In the genomic region with DNA sequence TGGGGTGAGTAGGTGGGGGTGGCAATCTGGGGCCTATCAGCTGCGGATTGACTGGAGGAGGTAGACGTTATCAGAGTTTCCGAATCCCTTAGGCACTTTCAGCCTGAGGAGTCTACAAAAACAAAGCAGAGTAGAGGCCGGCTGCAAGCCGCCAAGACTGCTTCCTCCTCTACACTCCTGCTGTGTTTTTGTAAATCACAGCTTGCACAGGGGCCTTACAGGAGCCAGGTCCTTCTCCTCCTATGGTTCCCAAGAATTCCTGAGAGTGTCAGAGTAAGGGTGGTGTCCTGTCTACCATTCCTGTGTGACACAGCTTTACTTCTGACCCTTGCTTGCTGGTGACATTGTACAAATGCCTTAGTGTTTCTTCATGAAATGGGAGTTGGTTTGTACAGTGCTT, we compare ENCODE assay signal across 26 mouse cellular contexts. TPM values are rescaled to one million over a fixed set of nuclear protein-coding genes. Genes with fewer than 3 reads are reported as not detected.
DNase-seq lines count a peak whose midpoint lies in the region; ATAC-seq and TF ChIP-seq lines count a peak whose summit lies in the region.
"Had no signal": no experiment of that assay in that cellular context is flagged by ENCODE, and none has a peak within 500 bp of the region (broad histone marks: within the 10 kb centered on the region; RNA-seq: fewer than 3 reads in every experiment).

No protein-coding gene starts in this region.

- H3K4me3 ChIP-seq in ES-E14 (ENCODE audit: insufficient read depth in 1 of 2, low read depth in 1 of 2, low read length in 2 of 2, poor library complexity in 1 of 2, severe bottlenecking in 1 of 2): no peak overlapping the region
- H3K4me3 ChIP-seq in midbrain, postnatal 0 days (ENCODE audit: low read depth, low read length): no peak overlapping the region
- H3K4me3 ChIP-seq: embryonic facial prominence, embryonic 10.5 days; embryonic facial prominence, embryonic 12.5 days; forebrain, embryonic 13.5 days; forebrain, embryonic 15.5 days had no signal

- no peaks in the 10 kb centered on the region for H3K9me3 ChIP-seq in ES-E14 (ENCODE audit: control insufficient read depth, insufficient read depth, low read depth, low read length)
- no peaks in the 10 kb centered on the region for H3K9me3 ChIP-seq in midbrain, postnatal 0 days (ENCODE audit: low read length)

- no peak for TF ChIP-seq CTCF in midbrain, postnatal 0 days (IDR thresholded peaks at IDR 0.05)

- peaks cover 0 to 3% of the 10 kb centered on the region in 2 experiments; a peak in 1 of 4 replicates for H3K4me1 ChIP-seq in ES-E14 (ENCODE audit: control insufficient read depth in 2 of 2, insufficient read depth in 2 of 2, low read length in 2 of 2, poor library complexity in 1 of 2)
- H3K4me1 ChIP-seq in midbrain, postnatal 0 days (ENCODE audit: insufficient read depth, low read length): no peaks in the 10 kb centered on the region
- H3K4me1 ChIP-seq: embryonic facial prominence, embryonic 12.5 days; forebrain, embryonic 13.5 days; forebrain, embryonic 15.5 days had no signal

- ATAC-seq in midbrain, postnatal 0 days (ENCODE audit: low FRiP score): no peak
- ATAC-seq: CD4-positive, CD25-positive, alpha-beta regulatory T cell, adult 4 months; forebrain, embryonic 13.5 days; forebrain, embryonic 15.5 days; forebrain, postnatal 0 days had no signal

- H3K27ac ChIP-seq in ES-E14 (ENCODE audit: insufficient read depth, low read depth, low read length, poor library complexity, severe bottlenecking): peak overlapping the region; percentile 46; the same call in 1 of the 2 replicates
- H3K27ac ChIP-seq in midbrain, postnatal 0 days (ENCODE audit: low read depth, low read length): no peak overlapping the region
- H3K27ac ChIP-seq: embryonic facial prominence, embryonic 10.5 days; embryonic facial prominence, embryonic 12.5 days; forebrain, embryonic 13.5 days; forebrain, embryonic 15.5 days had no signal

- no peaks in the 10 kb centered on the region for H3K27me3 ChIP-seq in midbrain, postnatal 0 days (ENCODE audit: insufficient read depth, low read length)
- H3K27me3 ChIP-seq: embryonic facial prominence, embryonic 12.5 days; forebrain, embryonic 13.5 days; forebrain, embryonic 15.5 days had no signal

- in situ Hi-C loops in ES-E14 (cut with MboI; ENCODE audit: low sequenced_read_pairs in 2 of 2, unreplicated experiment in 2 of 2): no loop called here

- WGBS in midbrain, postnatal 0 days: 36% methylated on average over 5 of the region's 5 CpGs

- intact Hi-C loops in heart, postnatal 10 days (cut with DNase I): no loop called here

- H3K9ac ChIP-seq in ES-E14 (ENCODE audit: insufficient read depth, low read depth, low read length, poor library complexity, severe bottlenecking): no peak overlapping the region
- H3K9ac ChIP-seq in midbrain, postnatal 0 days (replicated peaks; ENCODE audit: low read length, poor library complexity, severe bottlenecking): no peak overlapping the region
- H3K9ac ChIP-seq: embryonic facial prominence, embryonic 12.5 days; forebrain, embryonic 13.5 days; forebrain, embryonic 15.5 days; forebrain, postnatal 0 days had no signal

- no peaks in the 10 kb centered on the region for H3K36me3 ChIP-seq in ES-E14 (ENCODE audit: control insufficient read depth, insufficient read depth, low read length, poor library complexity, severe bottlenecking)
- no peaks in the 10 kb centered on the region for H3K36me3 ChIP-seq in midbrain, postnatal 0 days (ENCODE audit: insufficient read depth, low read length)
- H3K36me3 ChIP-seq: embryonic facial prominence, embryonic 10.5 days; embryonic facial prominence, embryonic 12.5 days; forebrain, embryonic 15.5 days had no signal

- peak; percentile 57 for DNase-seq in heart, adult 11 months
- DNase-seq in heart, postnatal 10 days: no peak
- DNase-seq in ES-E14 (ENCODE audit: low read depth, low spot score): no peak
- peak; percentile 67 for DNase-seq in ZHBTc4 (ENCODE audit: low read depth, low spot score)
- no peak for DNase-seq in midbrain, postnatal 0 days (ENCODE audit: low spot score)
- no peak for DNase-seq in left cerebral cortex, adult 9 months (ENCODE audit: low spot score in 2 of 2)
- DNase-seq: adrenal gland, adult 2 months; adrenal gland, postnatal 10 days; adrenal gland, postnatal 25 days; B cell, adult 2 months; cerebellum, adult 11 months; cerebellum, adult 2 months; cerebellum, adult 9-10 months; cerebellum, postnatal 10 days; cerebellum, postnatal 25 days; forebrain, postnatal 0 days had no signal

- H3K4me2 ChIP-seq in midbrain, postnatal 0 days (ENCODE audit: low read depth, low read length, poor library complexity, severe bottlenecking): no peak overlapping the region
- H3K4me2 ChIP-seq: embryonic facial prominence, embryonic 12.5 days; forebrain, embryonic 13.5 days; forebrain, embryonic 15.5 days had no signal

TF ChIP-seq in ES-E14, 5 proteins besides CTCF, POLR2A, EP300 and RAD21:
- TF ChIP-seq MAFK (IDR thresholded peaks at IDR 0.05; ENCODE audit: insufficient read depth, low read depth, low read length): no peak
- no peak for TF ChIP-seq ZNF384 (IDR thresholded peaks at IDR 0.05; ENCODE audit: low read depth, low read length)
- no peak for TF ChIP-seq ZC3H11A (IDR thresholded peaks at IDR 0.05; ENCODE audit: borderline replicate concordance, low read depth, low read length)
- no peak for TF ChIP-seq HCFC1 (IDR thresholded peaks at IDR 0.05; ENCODE audit: borderline replicate concordance, insufficient read depth, low read length)
- TF ChIP-seq CHD2 (IDR thresholded peaks at IDR 0.05; ENCODE audit: low read depth, low read length): no peak

RNA-seq across cellular contexts. Expression of gene Cyp2b10, which starts 32.6 kb away (rescaled TPM):
- total RNA-seq in heart, postnatal 10 days (2021): 1 to 10 TPM in 1 of 2 experiments, under 1 TPM in 1; 0.30 to 1.3 TPM
- total RNA-seq in ES-E14 (2012; rRNA removed): not detected in 2 replicates
- not detected in 2 replicates for total RNA-seq in midbrain, postnatal 0 days (2014; rRNA removed)
- not detected in 2 replicates for polyA plus RNA-seq in midbrain, postnatal 0 days (2015; fragmentation: Nextera tagmentation; extraction: Ambion mirVana)
- total RNA-seq: CH12.LX; forebrain, postnatal 0 days; MEL had no signal
- polyA plus RNA-seq: brain, embryonic 14.5 days; CD4-positive, CD25-positive, alpha-beta regulatory T cell, adult 4 months; cerebellum, adult 2 months; embryonic facial prominence, embryonic 10.5 days; embryonic facial prominence, embryonic 12.5 days; embryonic facial prominence, embryonic 14.5 days; forebrain, embryonic 11.5 days; forebrain, embryonic 13.5 days; forebrain, embryonic 15.5 days; forebrain, postnatal 0 days had no signal

RNA-seq across cellular contexts. Expression of gene Cyp2s1, which starts 48.1 kb away (rescaled TPM):
- 1 to 10 TPM; 6.1 to 7.0 TPM for total RNA-seq in heart, postnatal 10 days (2021)
- 11.2 and 12.9 TPM in 2 replicates for total RNA-seq in ES-E14 (2012; rRNA removed)
- total RNA-seq in midbrain, postnatal 0 days (2014; rRNA removed): 3.0 and 4.8 TPM in 2 replicates
- 2.5 and 3.4 TPM in 2 replicates for polyA plus RNA-seq in midbrain, postnatal 0 days (2015; fragmentation: Nextera tagmentation; extraction: Ambion mirVana)
- total RNA-seq: MEL had no signal

Comparison
In these comparisons a context has a peak if more than half of its experiments do, and no peak if none do; other contexts are left out.
1. DNase-seq: peak in heart, adult 11 months (single experiment) and ZHBTc4 (single experiment); none in heart, postnatal 10 days (0 of 2), ES-E14 (single experiment), midbrain, postnatal 0 days (single experiment) and left cerebral cortex, adult 9 months (0 of 2).